Mouse (Mus musculus) thymus, adult 2 months (tissue): ENCODE data around the gene Sult2b1.

Source experiments
- CTCF ChIP-seq: fragments of 200-500 bp; IDR thresholded peaks from 2 replicates; pipeline ENCODE4 v1.5.1; 2012; ENCODE audit warnings: mild to moderate bottlenecking, control low read depth, low read length, moderate library complexity, borderline replicate concordance; ENCODE audit not compliant: control insufficient read depth, poor library complexity, insufficient read depth; ENCODE audit errors: extremely low read depth
- POLR2A ChIP-seq: fragments of 200-500 bp; IDR thresholded peaks from 2 replicates; pipeline ENCODE4 v1.6.1; 2012; ENCODE audit warnings: mild to moderate bottlenecking, low read length, control low read depth, moderate library complexity; ENCODE audit not compliant: control insufficient read depth, poor library complexity, insufficient read depth; ENCODE audit errors: extremely low read depth

DNA sequence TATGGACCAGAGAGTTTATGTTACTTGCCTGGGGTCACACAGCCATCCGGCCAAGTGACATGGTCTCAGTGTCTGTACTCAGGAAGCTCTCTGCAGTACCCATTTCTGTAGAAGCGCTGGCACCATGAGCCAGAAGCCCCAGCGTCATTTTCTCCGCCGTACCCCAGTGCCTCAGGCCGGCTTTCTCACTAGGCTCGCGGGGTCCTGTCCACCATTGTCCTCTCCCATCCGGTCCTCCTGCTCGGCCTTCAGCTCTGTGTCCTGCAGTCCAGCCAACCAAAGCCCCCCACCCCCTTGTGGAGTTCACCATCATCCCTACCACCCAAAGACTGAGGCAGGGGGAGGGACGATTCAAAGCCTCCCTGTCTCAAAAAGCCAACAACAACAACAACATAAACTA, 82.9 kb downstream of the Sult2b1 start:
- TF ChIP-seq CTCF (no peak), POLR2A (no peak)
